Mouse (Mus musculus) midbrain, embryonic 15.5 days (tissue): ENCODE measurements around the gene Bcas3. TPM values are rescaled to one million over a fixed set of nuclear protein-coding genes. Genes with fewer than 3 reads are reported as not detected.
A peak's percentile ranks its signal among the peaks of the same experiment; 100 is the strongest.
"Not testable (repeated sequence)": the region's sequence is repeated elsewhere in the genome, so short reads cannot be mapped to it uniquely, and the experiment has no call there.

Experiments used
- ATAC-seq: fragments of 200-750 bp; cut with Nextera tagmentation; replicated peaks from 2 replicates; pipeline ENCODE4 v1.8.0; 2017; ENCODE audit warnings: moderate TSS enrichment
- H3K27ac ChIP-seq: fragments of 300-500 bp; sonication (generic); 2 replicates; pipeline ENCODE4 v1.5.1; 2015; ENCODE audit warnings: mild to moderate bottlenecking, inconsistent platforms
- H3K27me3 ChIP-seq: fragments of 300-500 bp; sonication (generic); replicated peaks from 2 replicates; pipeline ENCODE4 v1.6.1; 2015; ENCODE audit warnings: inconsistent platforms
- H3K36me3 ChIP-seq: fragments of 300-500 bp; sonication (generic); replicated peaks from 2 replicates; pipeline ENCODE4 v1.6.1; 2015; ENCODE audit warnings: inconsistent platforms
- H3K4me1 ChIP-seq: fragments of 300-500 bp; sonication (generic); 2 replicates; pipeline ENCODE4 v1.6.1; 2015; ENCODE audit warnings: inconsistent platforms
- H3K4me2 ChIP-seq: fragments of 300-500 bp; sonication (generic); 2 replicates; pipeline ENCODE4 v1.6.1; 2015; ENCODE audit warnings: inconsistent platforms, mild to moderate bottlenecking, moderate library complexity
- H3K4me3 ChIP-seq: fragments of 300-500 bp; sonication (generic); 2 replicates; pipeline ENCODE4 v1.5.1; 2015; ENCODE audit warnings: mild to moderate bottlenecking, inconsistent platforms
- H3K9ac ChIP-seq: fragments of 300-500 bp; sonication (generic); 2 replicates; pipeline ENCODE4 v1.6.1; 2015; ENCODE audit warnings: mild to moderate bottlenecking, inconsistent platforms
- H3K9me3 ChIP-seq: fragments of 300-500 bp; sonication (generic); 2 replicates; pipeline ENCODE4 v1.6.1; 2016; ENCODE audit warnings: inconsistent platforms
- WGBS: fragments of 180-500 bp; shearing (Covaris S2); methylation state at CpG from one replicate; pipeline ENCODE4 v1.1.7; 2015; ENCODE audit warnings: mixed read lengths; 5-methylcytosine and 5-hydroxymethylcytosine counted together
- polyA plus RNA-seq: library from polyadenylated mRNA; unstranded; fragments of >200 nt; fragmentation: Nextera tagmentation; extraction: Ambion mirVana; gene quantifications from 2 replicates; pipeline ENCODE4 v1.2.1, GENCODE M21; 2015

Gene Bcas3
- polyA plus RNA-seq, 1 experiment from 2014 or later: 30.8 TPM

GRCm38 (mm10) chr11:85499561-85499960 lies 146.6 kb downstream of the Bcas3 start:
- no peak overlapping the region for H3K4me3 ChIP-seq
- no peaks in the 10 kb centered on the region for H3K27me3 ChIP-seq
- H3K9ac ChIP-seq: no peak overlapping the region
- no peaks in the 10 kb centered on the region for H3K36me3 ChIP-seq
- no peak for ATAC-seq
- H3K27ac ChIP-seq: no peak overlapping the region
- H3K4me1 ChIP-seq: no peaks in the 10 kb centered on the region
- H3K9me3 ChIP-seq: no peaks in the 10 kb centered on the region
- no peak overlapping the region for H3K4me2 ChIP-seq
- 78% methylated on average over 5 of the region's 5 CpGs for WGBS

GRCm38 (mm10) chr11:85502031-85502430 lies 149.1 kb downstream of the Bcas3 start:
- no peaks in the 10 kb centered on the region for H3K36me3 ChIP-seq
- H3K27ac ChIP-seq: no peak overlapping the region
- no peaks in the 10 kb centered on the region for H3K9me3 ChIP-seq
- no peak overlapping the region for H3K9ac ChIP-seq
- no peak for ATAC-seq
- no peaks in the 10 kb centered on the region for H3K27me3 ChIP-seq
- no peak overlapping the region for H3K4me2 ChIP-seq
- H3K4me1 ChIP-seq: no peaks in the 10 kb centered on the region
- H3K4me3 ChIP-seq: no peak overlapping the region
- WGBS: 67% methylated on average over 3 of the region's 3 CpGs

- H3K27me3 ChIP-seq, H3K4me2 ChIP-seq, H3K4me3 ChIP-seq, H3K36me3 ChIP-seq, H3K9me3 ChIP-seq, H3K9ac ChIP-seq, H3K4me1 ChIP-seq, ATAC-seq, H3K27ac ChIP-seq: not testable (repeated sequence)
- WGBS: 47% methylated on average over 4 of the region's 4 CpGs
These were observed 151.8 kb downstream of the Bcas3 start for GRCm38 (mm10) chr11:85504812-85505211.

GRCm38 (mm10) chr11:85505811-85506210 lies 152.8 kb downstream of the Bcas3 start:
- Histone ChIP-seq H3K4me1 (no peaks in the 10 kb centered on the region), H3K4me2 (no peak overlapping the region), H3K4me3 (no peak overlapping the region), H3K27me3 (no peaks in the 10 kb centered on the region), H3K27ac (no peak overlapping the region), H3K9me3 (no peaks in the 10 kb centered on the region), H3K9ac (no peak overlapping the region), H3K36me3 (no peaks in the 10 kb centered on the region)
- ATAC-seq: no peak
- WGBS: 90% methylated on average over 4 of the region's 4 CpGs

GRCm38 (mm10) chr11:85509334-85509733 lies 156.4 kb downstream of the Bcas3 start:
- Histone ChIP-seq H3K4me1 (no peaks in the 10 kb centered on the region), H3K36me3 (no peaks in the 10 kb centered on the region), H3K4me2 (no peak overlapping the region), H3K4me3 (no peak overlapping the region), H3K9ac (no peak overlapping the region), H3K9me3 (no peaks in the 10 kb centered on the region), H3K27ac (no peak overlapping the region), H3K27me3 (no peaks in the 10 kb centered on the region)
- no peak for ATAC-seq
- WGBS: 75% methylated on average over 12 of the region's 12 CpGs

GRCm38 (mm10) chr11:85511270-85511904 lies 158.4 kb downstream of the Bcas3 start:
- no peak overlapping the region for H3K4me3 ChIP-seq
- H3K36me3 ChIP-seq: no peaks in the 10 kb centered on the region
- H3K9me3 ChIP-seq: no peaks in the 10 kb centered on the region
- no peaks in the 10 kb centered on the region for H3K4me1 ChIP-seq
- WGBS: 87% methylated on average over 9 of the region's 9 CpGs
- no peaks in the 10 kb centered on the region for H3K27me3 ChIP-seq
- no peak for ATAC-seq
- no peak overlapping the region for H3K9ac ChIP-seq
- no peak overlapping the region for H3K27ac ChIP-seq
- no peak overlapping the region for H3K4me2 ChIP-seq

- Histone ChIP-seq H3K4me3 (no peak overlapping the region), H3K4me2 (no peak overlapping the region), H3K4me1 (no peaks in the 10 kb centered on the region), H3K27me3 (0 out of 2 replicates have a peak, but pooled peaks cover 7% of the 10 kb centered on the region), H3K9ac (no peak overlapping the region), H3K36me3 (no peaks in the 10 kb centered on the region), H3K9me3 (no peaks in the 10 kb centered on the region), H3K27ac (no peak overlapping the region)
- ATAC-seq: no peak
- WGBS: 92% methylated on average over 7 of the region's 7 CpGs
These were observed 163.8 kb downstream of the Bcas3 start for GRCm38 (mm10) chr11:85516724-85517123.

GRCm38 (mm10) chr11:85518025-85518756 lies 165.2 kb downstream of the Bcas3 start:
- no peaks in the 10 kb centered on the region for H3K4me1 ChIP-seq
- no peaks in the 10 kb centered on the region for H3K9me3 ChIP-seq
- no peak overlapping the region for H3K27ac ChIP-seq
- H3K27me3 ChIP-seq: 0 out of 2 replicates have a peak, but pooled peaks cover 7% of the 10 kb centered on the region
- H3K36me3 ChIP-seq: no peaks in the 10 kb centered on the region
- no peak for ATAC-seq
- 40% methylated on average over 3 of the region's 3 CpGs for WGBS
- no peak overlapping the region for H3K4me3 ChIP-seq
- no peak overlapping the region for H3K4me2 ChIP-seq
- H3K9ac ChIP-seq: no peak overlapping the region

GRCm38 (mm10) chr11:85520236-85520635 lies 167.3 kb downstream of the Bcas3 start:
- Histone ChIP-seq H3K36me3 (no peaks in the 10 kb centered on the region), H3K4me2 (no peak overlapping the region), H3K4me1 (peaks cover 13% of the 10 kb centered on the region), H3K4me3 (no peak overlapping the region), H3K27me3 (peaks cover 13% of the 10 kb centered on the region), H3K27ac (no peak overlapping the region), H3K9me3 (no peaks in the 10 kb centered on the region), H3K9ac (no peak overlapping the region)
- ATAC-seq: no peak
- WGBS: 81% methylated on average over 12 of the region's 12 CpGs

GRCm38 (mm10) chr11:85520996-85521395 lies 168.0 kb downstream of the Bcas3 start:
- 75% methylated on average over 4 of the region's 4 CpGs for WGBS
- Histone ChIP-seq H3K4me2 (no peak overlapping the region), H3K27me3 (peaks cover 20% of the 10 kb centered on the region), H3K4me3 (no peak overlapping the region), H3K36me3 (no peaks in the 10 kb centered on the region), H3K9me3 (no peaks in the 10 kb centered on the region), H3K4me1 (peaks cover 19% of the 10 kb centered on the region), H3K27ac (no peak overlapping the region), H3K9ac (no peak overlapping the region)
- no peak for ATAC-seq

GRCm38 (mm10) chr11:85523646-85524045 lies 170.7 kb downstream of the Bcas3 start:
- H3K27ac ChIP-seq: no peak overlapping the region
- H3K4me3 ChIP-seq: no peak overlapping the region
- H3K4me2 ChIP-seq: peak overlapping the region; percentile 65; the same call in 1 of the 2 replicates
- ATAC-seq: no peak
- no peaks in the 10 kb centered on the region for H3K36me3 ChIP-seq
- WGBS: 19% methylated on average over 6 of the region's 6 CpGs
- H3K9ac ChIP-seq: no peak overlapping the region
- H3K27me3 ChIP-seq: peaks cover 41% of the 10 kb centered on the region
- H3K4me1 ChIP-seq: peaks cover 19% of the 10 kb centered on the region
- H3K9me3 ChIP-seq: no peaks in the 10 kb centered on the region

GRCm38 (mm10) chr11:85524186-85524585 lies 171.2 kb downstream of the Bcas3 start:
- whole genome bisulfite sequencing: 3% methylated on average over 12 of the region's 12 CpGs
- Histone ChIP-seq H3K9ac (peak overlapping the region; percentile 34; the same call in 1 of the 2 replicates), H3K4me1 (peaks cover 19% of the 10 kb centered on the region), H3K27me3 (peaks cover 41% of the 10 kb centered on the region), H3K9me3 (no peaks in the 10 kb centered on the region), H3K4me3 (peak overlapping the region; percentile 30), H3K4me2 (peak overlapping the region; percentile 65), H3K36me3 (no peaks in the 10 kb centered on the region), H3K27ac (no peak overlapping the region)
- 0 out of 2 replicates have a peak, but pooled peaks have one; percentile 37 for ATAC-seq
